Mouse (Mus musculus): ENCODE measurements around the gene Soga1. TPM values are rescaled to one million over a fixed set of nuclear protein-coding genes. Genes with fewer than 3 reads are reported as not detected.
A peak's percentile ranks its signal among the peaks of the same experiment; 100 is the strongest.

Gene Soga1
- total RNA-seq, 2 experiments from 2014 or later: 20.2 to 25.1 TPM

DNA sequence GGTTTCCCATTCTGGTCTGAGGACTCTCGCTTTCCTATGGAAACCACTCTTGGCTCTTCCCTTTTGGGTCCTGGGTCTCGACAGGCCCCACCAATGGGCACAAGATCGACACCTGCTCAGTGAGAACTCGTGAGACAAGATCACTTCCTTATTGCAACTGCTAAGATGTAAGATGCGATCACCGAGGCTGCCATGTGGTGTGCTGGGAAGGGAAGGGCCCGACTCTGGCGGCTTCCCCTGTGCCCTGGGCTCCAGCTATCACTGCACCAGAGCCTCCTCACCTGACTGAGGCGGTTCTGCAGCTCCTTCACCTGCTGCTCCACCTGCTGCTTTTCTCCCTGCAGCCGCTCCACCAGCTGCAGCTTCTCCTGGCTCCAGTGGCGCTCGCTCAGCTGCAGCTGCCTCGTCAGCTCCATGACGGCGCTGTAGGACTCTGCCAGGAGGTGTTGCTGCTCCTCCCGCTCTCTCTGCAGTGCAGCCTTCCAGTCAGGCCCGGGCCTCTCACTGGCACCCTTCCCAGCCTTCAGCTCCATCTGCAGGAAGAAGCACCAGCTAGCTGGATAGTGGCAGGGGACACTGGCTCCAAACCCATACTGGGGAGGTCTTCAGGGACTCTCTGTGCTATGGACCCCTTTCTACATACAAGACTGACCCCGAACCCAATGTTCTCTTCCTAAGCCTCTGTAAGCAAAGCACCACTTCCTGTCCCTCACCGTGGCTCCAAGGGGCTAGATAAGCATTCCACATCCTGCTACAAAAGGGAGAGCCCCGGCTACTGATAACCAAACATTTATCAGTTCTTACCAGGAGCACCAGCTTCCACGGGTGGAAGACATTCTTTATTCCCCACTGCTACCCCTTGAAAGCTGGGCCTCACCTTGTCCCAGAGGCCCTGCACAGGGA lies 51.7 kb downstream of the Soga1 start:
- intact Hi-C loops (cut with DNase I): loop anchor here (10.0 kb wide), 1 partner anchor 243 kb away; no protein-coding TSS in a partner anchor
- peak in 1 of 2 experiments; percentile 48 for DNase-seq (ENCODE audit: extremely low spot score in 1 of 2, low spot score in 2 of 2)
- no peak overlapping the region for H3K4me3 ChIP-seq
- no peak overlapping the region for H3K27ac ChIP-seq
- no peak; the same call in 1 of the 2 replicates for TF ChIP-seq CTCF (IDR thresholded peaks at IDR 0.05)

DNA sequence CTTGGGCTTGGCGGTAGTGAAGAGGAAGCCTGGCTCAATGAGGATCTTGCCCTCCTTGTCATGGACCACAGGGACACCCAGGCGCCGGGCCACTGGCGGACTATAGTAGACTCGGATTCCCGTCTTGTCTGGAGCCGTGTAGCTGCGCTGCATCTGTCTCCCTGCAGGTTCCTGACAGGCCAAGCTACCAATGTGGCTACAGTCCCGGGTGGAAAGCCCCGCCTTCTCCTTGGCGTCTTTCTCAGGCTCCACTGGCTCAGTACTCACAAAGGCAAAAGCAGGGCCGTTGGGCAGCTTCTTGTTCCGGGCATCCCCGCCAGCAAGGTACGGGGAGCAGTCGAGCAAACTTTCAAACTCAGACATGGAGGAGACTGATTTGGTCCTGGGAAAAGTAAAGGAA lies 57.9 kb downstream of the Soga1 start:
- no peak overlapping the region for H3K4me3 ChIP-seq
- no peak overlapping the region for H3K27ac ChIP-seq
- intact Hi-C loops (cut with DNase I): loop anchor here (10.0 kb wide), 1 partner anchor 236 kb away; no protein-coding TSS in a partner anchor
- DNase-seq (ENCODE audit: extremely low spot score in 1 of 2, low spot score in 2 of 2): no peak
- TF ChIP-seq CTCF (IDR thresholded peaks at IDR 0.05): no peak

DNA sequence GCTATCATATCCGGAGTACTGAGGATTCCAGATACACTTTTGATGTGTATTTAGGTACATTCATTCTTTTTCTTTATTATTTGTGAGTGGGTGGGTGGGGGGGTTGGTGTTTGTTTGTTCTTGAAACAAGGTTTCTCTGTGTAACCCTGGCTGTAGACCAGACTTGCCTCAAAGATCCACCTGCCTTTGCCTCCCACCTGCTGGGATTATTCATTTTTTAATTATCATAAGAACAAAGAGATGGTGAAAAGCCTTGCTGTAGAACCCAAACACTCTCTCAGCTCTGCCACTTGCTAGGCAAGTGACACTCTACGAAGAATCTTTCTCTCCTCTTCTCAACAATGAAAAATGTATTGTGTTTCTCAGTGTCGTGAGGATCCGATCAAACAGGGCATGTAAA lies 59.8 kb downstream of the Soga1 start:
- no peak overlapping the region for H3K4me3 ChIP-seq
- no peak overlapping the region for H3K27ac ChIP-seq
- no peak for TF ChIP-seq CTCF (IDR thresholded peaks at IDR 0.05)
- intact Hi-C loops (cut with DNase I): no loop called here
- DNase-seq (ENCODE audit: extremely low spot score in 1 of 2, low spot score in 2 of 2): no peak

DNA sequence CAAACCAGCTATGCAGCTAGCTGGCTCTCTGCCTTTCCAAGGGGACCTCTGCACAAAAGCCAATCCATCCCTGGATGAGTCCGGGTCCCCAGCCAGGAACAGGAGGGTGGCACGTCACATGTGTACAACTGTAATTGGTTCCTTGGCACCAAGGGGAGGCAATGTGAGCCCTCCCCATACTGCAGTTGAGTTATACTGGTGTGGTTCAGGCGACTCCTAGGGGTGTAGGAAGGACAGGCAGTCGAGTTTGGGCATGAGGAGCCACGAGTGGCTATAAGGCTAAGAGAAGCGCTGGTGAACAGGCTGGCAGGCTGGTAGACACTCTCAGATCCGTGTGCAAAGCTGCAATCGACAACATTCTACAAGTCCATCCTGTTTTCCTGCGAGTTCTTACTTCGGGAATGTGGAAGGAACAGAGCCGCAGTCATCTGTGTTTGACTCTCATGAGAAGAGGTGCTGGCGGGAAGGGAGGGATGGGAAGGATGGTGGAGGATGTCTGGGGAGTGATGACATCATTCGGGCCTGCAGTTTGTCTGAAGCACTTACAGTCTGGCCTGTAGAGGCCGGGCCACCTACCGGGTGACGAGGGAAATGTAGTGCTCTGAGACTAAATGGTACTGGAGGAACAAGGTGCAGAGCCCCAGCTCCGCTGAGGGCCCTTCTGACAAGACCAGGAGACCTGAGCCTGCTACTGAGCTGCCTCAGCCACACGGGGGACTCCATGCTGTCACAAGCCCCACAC lies 62.4 kb downstream of the Soga1 start:
- no peak for DNase-seq (ENCODE audit: extremely low spot score in 1 of 2, low spot score in 2 of 2)
- H3K27ac ChIP-seq: no peak overlapping the region
- no peak overlapping the region for H3K4me3 ChIP-seq
- intact Hi-C loops (cut with DNase I): no loop called here
- peak; percentile 5 for TF ChIP-seq CTCF (IDR thresholded peaks at IDR 0.05)

DNA sequence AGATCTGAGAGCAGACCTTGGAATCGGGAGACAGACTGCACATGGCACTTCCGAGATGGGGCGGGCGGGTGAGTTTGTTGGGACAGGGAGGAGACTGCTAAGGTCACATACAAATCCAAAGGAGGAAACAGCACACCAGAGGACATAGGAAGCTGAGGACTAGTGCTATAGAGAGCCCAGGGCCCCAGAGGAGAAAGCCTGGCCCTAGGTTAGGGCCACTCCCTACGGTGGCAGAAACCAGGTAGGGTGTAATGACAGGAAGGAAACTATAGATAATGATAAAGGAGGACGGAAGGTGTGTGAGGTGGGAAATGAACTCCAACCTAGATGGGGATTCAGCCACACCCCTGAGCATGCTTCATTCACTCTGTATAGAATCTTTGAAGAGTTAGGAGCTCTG lies 66.7 kb downstream of the Soga1 start:
- no peak for DNase-seq (ENCODE audit: extremely low spot score in 1 of 2, low spot score in 2 of 2)
- no peak overlapping the region for H3K27ac ChIP-seq

DNA sequence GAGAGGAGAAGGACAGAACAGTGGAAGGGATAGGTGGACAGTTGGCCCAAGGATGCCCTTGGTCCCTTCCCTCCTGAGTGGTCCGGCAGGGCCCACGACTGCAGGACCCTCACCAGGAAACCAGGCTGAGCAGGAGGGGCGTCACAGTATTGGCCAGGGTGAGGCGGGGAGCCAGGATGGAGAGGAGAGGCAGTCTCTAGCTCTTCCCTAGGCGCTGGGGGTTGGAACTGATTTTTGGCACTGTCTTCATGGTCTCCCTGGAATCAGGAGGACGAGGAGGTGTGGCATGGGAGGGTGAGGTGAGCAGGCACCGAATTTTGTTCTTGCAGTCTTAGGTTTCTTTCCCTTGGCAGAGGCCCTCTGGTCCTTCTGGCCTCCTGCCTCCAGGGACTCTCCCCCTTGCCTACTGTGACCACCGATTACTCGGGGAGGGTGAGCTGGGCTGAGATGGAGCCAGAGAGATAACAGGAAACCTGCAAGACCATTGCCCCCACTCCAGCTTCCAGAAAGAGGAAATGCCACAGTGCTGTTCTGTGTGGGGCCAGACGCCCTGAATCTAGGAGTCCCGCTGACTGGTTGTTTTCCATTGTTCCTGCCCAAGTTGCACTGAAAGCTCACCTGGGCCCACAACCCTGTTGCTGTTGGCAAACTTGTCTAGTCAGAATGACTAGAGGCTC lies 68.3 kb downstream of the Soga1 start:
- intact Hi-C loops (cut with DNase I): no loop called here
- Histone ChIP-seq H3K4me3 (no peak overlapping the region), H3K27ac (no peak overlapping the region)
- DNase-seq (ENCODE audit: extremely low spot score in 1 of 2, low spot score in 2 of 2): no peak
- TF ChIP-seq CTCF (IDR thresholded peaks at IDR 0.05): no peak

More for the DNA sequence above, 66.7 kb downstream of the Soga1 start:
- no peak overlapping the region for H3K4me3 ChIP-seq
- intact Hi-C loops (cut with DNase I): no loop called here
- TF ChIP-seq CTCF (IDR thresholded peaks at IDR 0.05): no peak

DNA sequence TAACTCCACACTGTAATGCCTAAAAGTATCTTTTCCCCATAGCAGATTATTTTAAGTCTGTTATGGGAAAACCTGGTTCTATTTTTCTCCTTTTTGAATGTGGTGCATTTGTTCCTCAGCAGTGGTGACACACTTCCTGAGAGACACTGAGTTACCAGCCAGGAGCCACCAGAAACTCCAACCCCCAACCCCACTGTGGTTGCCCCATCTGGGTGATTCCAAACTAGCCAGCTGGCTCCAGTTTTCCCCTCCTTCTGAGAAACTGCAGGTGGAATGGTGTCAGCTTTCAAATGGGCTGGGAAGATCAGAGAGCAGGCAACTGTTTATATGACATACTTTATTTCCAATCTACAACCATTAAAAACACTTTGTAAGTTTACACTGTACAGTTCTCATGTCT lies 68.9 kb downstream of the Soga1 start:
- TF ChIP-seq CTCF (IDR thresholded peaks at IDR 0.05): no peak
- no peak overlapping the region for H3K27ac ChIP-seq
- H3K4me3 ChIP-seq: no peak overlapping the region
- no peak for DNase-seq (ENCODE audit: extremely low spot score in 1 of 2, low spot score in 2 of 2)
- intact Hi-C loops (cut with DNase I): no loop called here

DNA sequence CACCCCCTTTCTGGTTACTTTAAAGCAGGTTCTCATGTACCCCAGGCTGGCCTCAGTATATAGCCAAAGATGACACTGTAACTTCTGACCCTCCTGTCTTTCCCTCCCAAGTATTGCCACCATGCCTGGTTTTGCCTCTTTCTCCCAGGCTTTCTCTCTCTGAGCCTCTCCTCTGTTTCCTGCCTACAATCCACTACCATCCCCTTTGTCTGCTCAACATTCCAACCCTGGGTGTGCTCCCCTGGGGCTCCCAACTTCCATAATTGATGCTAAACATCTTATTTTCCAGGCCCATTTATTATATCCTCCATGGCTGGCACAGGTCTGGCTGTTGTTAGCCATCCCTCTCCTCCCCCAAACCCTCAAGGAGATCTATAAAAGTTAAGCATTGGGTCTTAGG lies 70.5 kb downstream of the Soga1 start:
- TF ChIP-seq CTCF (IDR thresholded peaks at IDR 0.05): no peak
- H3K4me3 ChIP-seq: no peak overlapping the region
- intact Hi-C loops (cut with DNase I): no loop called here
- H3K27ac ChIP-seq: no peak overlapping the region
- DNase-seq (ENCODE audit: extremely low spot score in 1 of 2, low spot score in 2 of 2): no peak

DNA sequence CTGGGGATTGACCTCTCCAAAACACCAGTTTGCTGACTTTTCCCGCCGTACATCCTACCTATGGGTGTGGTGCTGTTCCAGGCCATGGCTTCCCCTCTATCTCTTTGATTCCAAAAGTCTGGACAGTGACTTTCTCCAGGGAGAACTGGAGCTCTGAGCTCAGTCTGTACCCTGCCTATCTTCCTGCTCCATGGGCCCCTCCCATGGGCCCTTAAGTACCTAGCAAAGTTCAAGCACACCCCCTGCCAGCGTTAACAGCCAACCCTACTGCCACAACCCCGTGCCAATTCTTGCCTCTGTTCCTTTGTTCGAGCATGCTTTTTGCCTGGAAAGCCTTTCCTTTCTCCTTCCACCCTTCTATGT lies 71.8 kb downstream of the Soga1 start:
- no peak for DNase-seq (ENCODE audit: extremely low spot score in 1 of 2, low spot score in 2 of 2)
- no peak for TF ChIP-seq CTCF (IDR thresholded peaks at IDR 0.05)
- Histone ChIP-seq H3K4me3 (peak overlapping the region; percentile 60), H3K27ac (peak overlapping the region; percentile 86)
- intact Hi-C loops (cut with DNase I): no loop called here

DNA sequence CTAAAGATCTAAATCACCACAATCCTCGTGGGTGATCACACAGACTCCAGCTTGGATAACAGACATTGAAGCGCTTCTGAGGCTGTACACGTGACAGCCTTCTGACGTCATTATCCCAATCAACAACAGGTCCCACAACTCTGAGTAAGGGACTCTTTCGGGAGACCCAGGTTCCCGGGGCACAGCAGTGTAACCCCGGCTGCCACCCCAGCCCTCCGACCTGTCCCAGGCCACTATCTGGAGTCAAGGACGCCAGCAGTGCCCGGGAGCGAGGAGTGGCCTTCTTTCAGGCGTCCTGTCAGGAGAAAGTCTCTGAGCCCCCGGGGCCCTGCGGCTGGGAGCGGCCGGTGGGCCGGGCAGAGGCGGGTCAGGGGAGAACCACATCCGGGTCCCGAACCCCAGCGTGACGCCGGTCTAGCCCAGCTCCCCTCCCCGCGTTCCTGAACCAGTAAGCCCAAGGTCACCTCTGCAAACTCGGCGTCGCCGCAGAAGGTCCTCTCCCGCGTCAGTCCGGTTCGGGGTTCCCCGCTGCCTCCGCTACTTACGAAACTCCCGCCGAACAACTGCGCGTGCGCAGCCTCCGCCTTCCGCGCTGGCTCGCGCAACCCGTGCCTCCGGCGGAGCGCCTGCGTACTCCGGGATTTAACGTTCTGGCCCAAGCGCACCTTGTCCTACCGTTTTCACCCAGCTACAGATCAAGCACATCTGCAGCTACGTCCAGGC lies 72.4 kb downstream of the Soga1 start, which contains the start of gene Dsn1:
Gene Dsn1, minus strand, starts transcription at position 644 of the 723 bp plus-strand sequence.
- peak within 1 kb of the TSS; percentile 86 for H3K27ac ChIP-seq
- no peak; the same call in 1 of the 2 replicates for TF ChIP-seq CTCF (IDR thresholded peaks at IDR 0.05)
- intact Hi-C loops (cut with DNase I): no loop called here
- DNase-seq (ENCODE audit: extremely low spot score in 1 of 2, low spot score in 2 of 2): peak; percentile 88 to 89
- peak within 1 kb of the TSS; percentile 60 for H3K4me3 ChIP-seq

DNA sequence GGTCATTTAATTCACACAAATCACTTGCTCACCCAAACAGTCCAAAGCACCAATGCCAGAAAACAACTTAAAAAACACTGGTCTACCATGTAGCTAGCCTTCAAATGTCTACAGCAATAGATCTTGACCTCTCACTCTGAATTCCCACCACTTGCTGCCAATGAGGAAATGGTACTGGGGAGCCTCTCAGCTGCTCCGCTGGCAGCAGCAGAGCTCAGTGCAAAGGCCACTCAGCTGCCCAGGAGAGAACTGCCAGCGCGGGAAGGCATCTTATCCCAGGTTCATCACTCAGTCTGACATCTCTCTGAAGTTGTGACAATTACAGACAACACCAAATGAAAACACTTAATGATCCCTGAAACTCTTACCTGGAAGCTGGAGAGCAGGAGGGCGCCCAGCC lies 76.7 kb downstream of the Soga1 start:
- intact Hi-C loops (cut with DNase I): no loop called here
- Histone ChIP-seq H3K4me3 (no peak overlapping the region), H3K27ac (no peak overlapping the region)
- TF ChIP-seq CTCF (IDR thresholded peaks at IDR 0.05): no peak
- DNase-seq (ENCODE audit: extremely low spot score in 1 of 2, low spot score in 2 of 2): no peak
